Mouse (Mus musculus) neutrophil, adult 5-6 weeks (primary cell): ENCODE data around the gene Pitpnm3. TPM values are rescaled to one million over a fixed set of nuclear protein-coding genes. Genes with fewer than 3 reads are reported as not detected.

Source experiments
- ATAC-seq: fragments of 151-379, 151-347 bp; 2 replicates; pipeline ENCODE4 v1.8.0; 2017; ENCODE audit warnings: mild to moderate bottlenecking, moderate TSS enrichment; ENCODE audit not compliant: insufficient number of reproducible peaks, poor library complexity, low FRiP score, severe bottlenecking; ENCODE audit errors: extremely low read depth
- total RNA-seq: library from RNA; stranded (forward); fragments of 200-1000 nt; gene quantifications from 2 replicates; pipeline ENCODE4 v1.2.3, GENCODE M21; 2017

Pitpnm3 gene
- total RNA-seq, 1 experiment from 2014 or later, result not detected

DNA sequence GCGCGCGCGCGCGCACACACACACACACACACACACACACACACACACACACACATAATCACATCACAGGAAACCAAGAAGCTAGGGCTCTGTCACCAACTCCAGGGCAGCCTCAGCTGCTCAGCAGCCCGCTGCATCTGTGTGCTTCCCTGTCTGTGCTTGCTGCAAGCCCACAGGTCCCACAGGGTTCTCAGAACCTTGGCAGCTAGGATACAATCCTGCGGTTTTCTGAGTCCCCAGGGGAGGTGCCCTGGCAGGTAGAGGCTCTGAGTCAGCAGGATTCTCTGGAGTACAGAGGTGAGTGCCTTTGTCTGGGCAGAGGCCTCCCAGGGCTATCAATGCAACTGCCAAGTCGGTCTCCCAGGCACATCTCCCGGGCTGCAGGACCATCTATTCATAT is 7.3 kb upstream of the Pitpnm3 start:
- no peak for ATAC-seq

DNA sequence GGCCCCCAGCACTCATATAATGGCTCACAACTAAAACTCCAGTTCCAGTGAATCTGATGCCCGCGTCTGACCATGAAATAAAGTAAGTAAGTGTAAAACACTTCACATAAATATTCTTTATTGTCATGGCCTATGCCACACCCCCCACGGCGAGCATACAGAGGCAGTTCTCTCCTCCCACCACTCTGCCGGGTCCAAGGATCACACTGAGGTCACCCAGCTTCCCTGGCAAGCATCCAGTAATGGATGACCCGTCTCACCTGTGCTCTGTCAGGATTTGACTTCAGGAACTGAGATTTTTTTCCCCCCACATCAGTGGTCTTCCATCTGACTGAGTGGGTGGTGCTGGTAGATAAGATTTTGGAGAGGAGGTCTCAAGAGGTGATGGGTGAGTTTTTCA is 4.6 kb upstream of the Pitpnm3 start:
- ATAC-seq, result no peak

DNA sequence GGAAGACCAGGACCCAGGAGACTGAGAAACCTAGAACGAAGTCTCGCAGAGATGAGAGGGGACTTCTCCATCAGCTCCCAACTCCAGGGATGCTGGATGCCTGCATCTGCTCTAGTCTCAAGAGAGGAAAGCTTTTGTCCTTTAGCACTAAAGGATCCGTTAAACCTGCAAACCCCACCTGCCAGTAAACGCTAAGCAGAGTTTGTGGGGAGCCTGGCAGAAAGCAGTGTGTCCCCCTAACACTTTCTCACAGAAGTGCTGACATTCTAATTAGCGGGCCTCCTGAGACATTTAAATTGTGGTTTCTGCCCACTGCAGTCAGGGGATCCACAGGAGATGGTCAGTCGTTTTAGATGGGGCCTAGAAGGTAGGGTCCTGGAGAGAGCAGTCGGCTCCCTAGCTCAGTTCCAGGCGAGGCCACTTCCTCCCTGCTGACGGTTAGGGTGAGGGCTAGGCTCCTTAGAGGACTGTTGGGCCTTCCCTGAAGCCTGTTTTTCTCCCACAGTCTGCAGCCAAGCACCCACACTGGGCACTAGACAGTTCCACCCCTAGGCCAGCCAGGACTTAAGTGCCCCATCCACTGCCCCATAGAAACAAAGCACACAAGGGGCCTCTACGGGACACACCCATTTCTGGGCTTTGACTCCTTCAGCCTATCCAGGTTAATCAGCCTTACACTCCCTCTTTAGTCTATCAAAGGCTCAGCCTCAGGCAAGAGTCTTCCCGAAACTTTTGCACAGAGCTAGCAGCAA is 829 bp upstream of the Pitpnm3 start:
- ATAC-seq, result no peak

DNA sequence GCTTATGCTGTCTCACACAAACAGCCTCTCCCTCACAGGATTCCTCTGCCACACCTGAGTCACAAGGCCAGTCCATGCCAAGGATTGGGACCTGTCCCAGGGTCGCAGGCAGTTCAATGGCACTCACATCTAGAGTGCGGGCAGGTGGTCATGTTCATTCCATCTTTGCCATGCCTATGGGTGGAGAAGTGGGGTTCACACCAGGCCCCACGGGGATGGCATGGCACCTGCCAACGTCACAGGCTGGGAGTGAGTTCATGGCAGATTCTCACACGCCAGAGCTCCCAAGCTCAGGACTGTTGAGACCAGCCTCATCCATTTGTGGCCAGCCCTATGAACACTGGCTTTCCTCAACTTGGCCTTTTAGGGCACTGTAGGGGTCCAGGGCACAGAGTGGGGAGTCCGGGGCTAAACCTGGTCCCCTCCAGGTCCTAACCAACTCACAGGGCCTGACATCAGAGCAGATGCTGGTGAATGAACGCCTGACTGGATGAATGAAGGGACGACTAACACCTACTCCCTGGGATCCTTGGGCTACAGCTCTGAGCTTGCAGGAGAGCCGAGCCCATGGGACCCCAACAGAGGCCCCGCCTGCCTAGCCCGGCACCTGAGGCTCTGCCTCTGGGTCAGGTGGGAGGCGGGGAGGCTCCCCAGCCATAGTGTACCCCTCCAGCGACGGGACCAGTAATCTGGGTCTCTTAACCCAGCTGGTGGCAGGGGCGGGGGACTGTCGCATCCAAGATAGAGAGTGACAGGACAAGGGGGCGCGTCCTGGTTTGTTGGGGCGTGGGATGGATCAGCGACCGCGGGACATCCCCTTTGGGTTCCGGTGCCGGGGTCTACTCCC is 819 bp downstream of the Pitpnm3 start:
- no peak for ATAC-seq

DNA sequence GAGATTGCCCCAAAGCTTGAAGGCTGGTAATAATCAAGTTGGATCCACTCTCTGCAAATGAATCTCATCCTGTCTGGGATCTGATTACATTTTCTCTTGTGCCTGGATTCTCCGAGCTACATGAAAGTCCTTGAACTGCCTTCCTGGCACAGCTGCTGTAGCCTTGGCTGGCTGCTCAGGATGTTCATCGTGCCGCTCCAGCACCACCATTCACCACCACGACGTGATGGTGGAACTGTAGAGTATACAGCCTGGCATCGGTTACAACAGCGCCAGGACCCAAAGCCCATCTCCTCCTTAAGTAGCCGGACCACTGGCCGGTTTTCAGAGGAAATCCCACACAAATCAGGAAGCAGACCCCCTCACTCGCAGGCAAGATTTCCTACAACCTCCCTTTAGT is 2.5 kb downstream of the Pitpnm3 start:
- ATAC-seq, result no peak

DNA sequence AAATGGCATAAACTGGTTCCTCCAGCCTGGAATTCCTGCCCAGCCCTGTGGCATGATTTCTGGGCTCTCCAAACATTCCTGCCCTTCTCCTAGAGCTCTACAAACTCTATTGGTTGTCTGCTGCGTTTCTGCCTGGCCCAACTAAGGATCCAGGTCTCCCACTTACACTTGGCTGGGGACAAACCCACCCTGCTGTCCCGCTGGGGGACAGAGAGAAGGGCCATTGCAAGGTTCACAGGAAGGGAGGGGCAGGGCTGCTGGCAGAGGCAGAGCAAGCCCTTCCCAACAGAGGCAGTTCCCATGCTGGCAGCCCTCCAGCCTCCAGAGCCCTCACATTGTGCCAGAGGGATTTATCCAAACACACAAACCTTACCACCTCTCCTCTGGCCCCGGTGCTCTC is 3.3 kb downstream of the Pitpnm3 start:
- no peak for ATAC-seq

DNA sequence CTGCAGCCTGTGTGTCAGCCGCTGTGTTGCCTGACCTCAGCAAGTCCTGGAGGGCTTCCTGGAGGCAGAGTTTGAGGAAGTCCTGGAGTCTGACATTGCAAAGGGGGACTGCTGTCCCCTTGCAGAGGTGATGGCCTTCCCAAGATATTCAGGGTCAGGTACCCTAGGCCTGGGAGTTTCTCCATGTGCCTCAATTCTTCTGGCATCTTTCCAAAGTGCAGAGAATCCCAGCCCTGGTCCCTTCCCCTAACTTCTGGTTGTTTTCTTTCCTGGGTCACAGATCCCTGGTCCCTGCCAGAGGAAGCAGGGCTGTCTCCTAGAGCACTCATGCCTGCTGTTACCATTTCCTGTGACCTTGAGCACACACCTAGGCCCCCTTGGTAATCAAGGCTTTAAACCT is 3.9 kb downstream of the Pitpnm3 start:
- no peak for ATAC-seq

DNA sequence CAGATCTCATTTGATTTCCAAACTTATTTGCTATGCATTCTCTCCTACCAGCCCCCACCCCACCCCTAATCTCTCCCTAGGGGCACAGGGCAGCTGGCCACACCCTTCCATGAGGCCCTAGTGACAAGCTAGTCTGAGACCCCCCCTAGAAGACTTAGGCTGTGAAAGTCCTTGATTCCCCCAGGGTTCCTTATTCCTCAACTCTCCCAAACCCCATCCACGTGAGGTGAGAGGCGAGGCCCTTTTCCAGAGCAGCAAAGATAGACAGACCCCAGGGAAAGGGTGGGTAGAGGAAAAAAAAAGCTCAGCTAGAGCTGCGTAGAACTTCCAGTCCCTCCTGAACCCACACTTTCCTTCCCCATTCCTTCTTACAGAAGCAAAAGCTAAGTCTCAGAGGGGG is 4.7 kb downstream of the Pitpnm3 start:
- no peak for ATAC-seq

DNA sequence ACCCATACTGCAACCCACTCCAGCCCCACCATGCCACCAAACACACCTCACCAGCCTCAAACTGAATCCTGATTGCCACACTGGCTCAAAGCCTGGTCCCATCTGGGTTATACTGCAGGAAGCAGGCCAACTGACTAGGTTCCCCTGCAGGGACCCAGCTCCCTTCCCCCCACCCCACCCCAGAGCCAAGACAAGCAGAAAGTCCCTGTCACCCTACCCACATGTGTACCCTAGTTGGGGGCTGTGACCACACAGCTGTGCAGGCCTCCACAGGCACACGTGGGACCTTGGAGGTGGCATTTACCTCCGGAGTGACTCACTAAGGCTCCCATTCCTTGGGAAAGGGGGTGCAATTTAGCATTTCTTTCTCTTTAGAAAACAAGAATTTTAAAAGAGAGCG is 5.1 kb downstream of the Pitpnm3 start:
- ATAC-seq, result no peak

DNA sequence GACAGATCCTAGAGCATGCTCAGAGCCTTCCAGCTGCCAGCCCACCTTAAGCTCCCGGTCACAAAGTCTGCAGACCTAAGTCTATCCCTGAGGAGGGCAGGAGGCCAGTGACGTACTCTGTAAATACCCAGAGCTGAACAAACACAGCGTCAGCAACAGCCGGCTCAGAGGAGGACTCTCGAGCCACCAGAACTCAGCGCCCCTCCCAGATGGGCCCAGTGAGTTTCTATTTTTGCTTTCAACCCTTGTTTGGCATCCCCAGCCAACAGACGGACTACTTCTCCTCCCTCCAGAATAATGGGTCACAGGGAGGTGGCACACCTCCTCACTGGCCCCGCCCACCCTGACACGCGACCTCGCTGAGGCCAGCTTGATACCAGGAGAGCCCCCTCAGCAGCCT is 5.6 kb downstream of the Pitpnm3 start:
- no peak for ATAC-seq

DNA sequence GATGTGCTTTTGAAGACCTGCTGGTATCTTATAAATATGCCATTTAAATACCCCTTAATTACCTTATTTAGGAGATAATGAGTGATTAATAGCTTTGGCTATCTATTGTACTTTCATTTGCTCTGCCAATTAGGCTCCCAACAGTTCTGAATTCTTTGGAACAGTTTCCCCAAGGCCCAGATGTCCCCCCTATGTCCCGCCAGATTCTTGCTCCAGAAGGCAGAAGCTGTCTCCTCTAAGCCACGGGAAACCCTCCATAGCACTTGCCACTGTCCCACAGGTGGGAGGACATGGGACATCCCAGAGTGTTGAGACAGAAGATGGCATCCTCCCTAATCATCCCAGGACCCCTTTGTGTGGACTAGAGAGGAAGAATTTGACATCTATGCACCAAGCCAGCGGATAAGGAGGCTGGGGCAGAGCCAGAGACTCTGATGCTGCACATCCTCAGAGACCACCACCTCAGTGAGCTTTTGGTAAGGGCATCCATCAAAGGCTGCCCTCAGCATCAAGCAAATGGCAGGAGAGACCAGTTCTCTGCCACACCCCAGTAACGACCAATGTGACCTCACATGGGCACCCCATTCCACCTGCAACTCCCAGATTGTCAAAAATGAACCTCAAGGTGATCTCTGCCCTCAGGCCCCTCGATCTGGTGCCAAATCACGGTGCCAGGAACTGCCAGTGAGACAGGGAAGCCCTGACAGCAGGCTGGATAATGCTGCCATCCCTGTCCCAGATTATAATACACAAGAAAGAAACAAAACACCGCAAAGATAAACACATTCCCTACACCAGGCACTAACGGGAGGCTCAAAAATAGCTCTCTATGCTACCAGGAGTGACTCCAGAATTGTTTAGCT is 6.3 kb downstream of the Pitpnm3 start:
- ATAC-seq, result no peak

DNA sequence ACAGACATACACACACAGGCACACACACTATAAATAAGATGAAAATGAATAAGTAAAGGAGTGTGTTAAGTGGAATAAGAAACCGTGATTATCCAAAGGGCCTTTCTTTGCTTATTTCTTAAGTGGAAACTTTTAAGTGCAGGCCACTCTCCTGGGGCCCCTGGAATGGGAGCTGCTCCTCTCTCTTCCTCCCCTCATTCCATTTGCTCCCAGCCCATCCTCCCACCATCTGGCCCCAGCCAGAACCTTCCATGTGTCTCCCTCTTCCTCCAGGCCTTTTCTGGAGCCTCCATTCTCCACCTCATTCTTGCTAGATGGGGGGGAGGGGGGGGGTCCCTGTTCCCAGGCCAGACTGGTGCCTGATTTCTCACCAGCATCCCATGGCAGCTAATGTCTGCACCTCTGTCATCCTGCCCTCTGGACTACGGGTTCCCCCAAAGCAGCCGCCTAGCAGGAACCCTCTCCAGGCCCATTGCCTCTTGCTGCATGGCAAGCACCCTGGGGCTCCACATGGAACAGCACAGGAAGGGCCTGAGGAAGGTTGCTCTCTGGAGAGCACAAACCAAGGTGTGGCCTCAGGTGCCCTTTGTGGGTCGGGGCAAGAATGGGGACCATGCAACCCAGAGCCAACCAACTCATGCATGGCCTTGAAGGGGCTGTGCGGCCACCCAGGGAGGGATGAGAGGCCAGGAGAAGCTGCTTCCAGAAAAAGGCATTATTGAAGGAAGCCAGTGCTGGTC is 8.0 kb downstream of the Pitpnm3 start:
- ATAC-seq, result no peak

DNA sequence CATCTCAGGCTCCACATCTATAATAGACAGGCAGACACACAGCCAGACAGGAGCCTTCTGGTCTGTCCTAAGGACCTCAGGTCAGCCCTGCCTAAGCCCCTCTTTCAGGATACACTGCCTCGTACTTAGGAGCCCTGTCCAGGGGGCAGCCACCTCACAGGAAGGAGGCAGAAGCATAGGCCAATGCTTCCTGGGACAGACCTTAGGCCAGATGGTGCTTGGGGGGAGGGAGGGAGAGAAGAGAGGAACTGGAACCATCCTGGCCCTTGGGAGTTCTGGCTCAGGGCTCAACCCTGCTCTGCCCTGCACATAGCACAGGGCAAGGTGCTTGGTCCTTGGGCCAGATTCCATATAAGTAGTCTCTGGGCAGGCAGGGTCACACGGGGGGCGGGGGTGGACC is 9.8 kb downstream of the Pitpnm3 start:
- ATAC-seq, result no peak

DNA sequence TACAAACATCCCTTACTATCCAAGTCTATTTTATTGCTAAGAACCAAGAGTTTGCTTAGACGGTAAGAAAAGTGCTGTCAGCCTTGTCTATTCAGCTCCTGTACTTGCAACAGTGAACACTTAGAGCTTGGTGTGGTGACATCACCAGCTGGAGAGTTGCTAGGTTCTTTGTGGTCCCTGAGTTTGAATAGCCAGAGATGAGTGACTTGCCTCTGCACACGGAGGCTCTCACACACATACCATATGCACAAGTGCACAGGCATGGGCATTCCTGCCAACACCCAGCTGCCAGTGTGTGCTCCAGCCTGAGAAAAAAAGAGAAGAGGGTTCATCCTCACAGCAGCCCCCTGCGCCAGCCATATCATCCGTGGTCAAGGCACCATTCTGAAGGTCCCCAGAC is 12.0 kb downstream of the Pitpnm3 start:
- ATAC-seq, result no peak

DNA sequence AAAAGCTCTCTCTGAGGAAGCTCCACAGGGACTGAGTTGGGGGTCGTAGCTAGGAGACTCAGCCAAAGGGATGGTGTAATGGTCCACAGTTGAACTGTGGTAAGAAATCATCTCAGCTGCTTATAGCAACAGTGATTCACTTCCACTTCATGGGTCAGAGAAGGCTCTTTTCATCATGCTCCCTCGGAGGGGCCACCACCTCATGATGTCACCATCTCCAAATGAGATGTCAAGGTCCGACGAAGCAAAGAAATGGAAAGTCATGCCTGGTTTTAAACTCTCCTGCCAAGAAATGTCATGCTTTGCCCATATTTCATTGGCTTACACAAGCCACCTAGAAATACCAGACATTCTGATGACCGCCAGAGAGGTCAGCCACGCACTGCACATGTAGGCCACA is 15.2 kb downstream of the Pitpnm3 start:
- no peak for ATAC-seq

DNA sequence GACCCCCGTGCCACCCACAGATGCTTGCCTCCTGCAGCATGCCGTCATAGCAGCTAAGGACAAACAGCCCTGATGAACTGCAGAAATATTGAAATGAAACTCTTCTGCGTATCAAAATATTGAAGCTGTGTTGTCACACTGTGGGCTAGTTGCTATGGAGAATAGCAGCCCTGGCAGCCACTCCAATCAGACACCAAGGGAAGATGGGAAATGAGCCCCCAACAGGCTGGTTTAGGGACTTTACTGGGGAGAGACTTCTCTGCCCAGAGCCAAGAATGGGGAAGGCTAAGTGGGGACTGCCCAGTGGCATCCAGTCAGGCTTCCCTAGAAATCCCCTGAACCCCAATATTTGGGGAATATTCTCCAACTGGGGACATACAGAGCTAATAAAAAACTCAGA is 16.9 kb downstream of the Pitpnm3 start:
- no peak for ATAC-seq

DNA sequence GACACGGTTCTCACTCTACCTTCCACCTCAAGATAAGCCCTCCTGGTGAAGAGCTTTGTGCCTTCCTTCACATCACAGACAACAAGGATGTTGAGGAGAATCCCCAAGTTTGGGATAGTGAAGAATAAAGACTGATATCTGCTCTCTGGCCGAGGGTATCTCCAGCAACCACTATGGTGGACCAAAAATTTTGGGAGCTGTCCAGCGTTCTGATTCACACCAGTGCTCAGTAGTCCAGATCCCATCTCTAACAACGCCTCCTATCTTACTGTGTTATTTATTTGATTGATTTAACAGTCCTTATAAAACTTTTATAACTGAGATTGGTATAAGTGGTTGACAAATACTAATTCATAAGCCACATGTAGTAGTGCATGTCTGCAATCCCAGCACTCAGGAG is 22.3 kb downstream of the Pitpnm3 start:
- ATAC-seq, result no peak

DNA sequence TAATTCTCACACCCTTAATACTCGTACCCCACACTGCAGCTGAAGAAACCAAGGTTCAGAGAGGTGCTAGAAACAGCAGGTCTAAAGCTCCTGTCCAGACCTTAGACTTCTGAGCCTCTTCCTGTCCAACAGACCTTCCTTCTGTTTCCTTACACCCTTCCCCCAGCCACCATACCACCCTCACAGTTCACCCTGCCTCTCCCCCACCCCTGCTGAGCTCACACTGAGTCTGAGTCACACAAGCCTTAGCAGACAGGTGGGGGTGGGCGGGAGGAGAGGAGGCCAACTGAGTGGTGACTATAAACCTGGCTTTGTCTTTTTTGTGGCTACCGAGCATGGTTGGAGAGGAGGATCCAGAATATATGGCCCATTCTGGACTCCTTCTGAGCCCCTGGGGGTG is 24.9 kb downstream of the Pitpnm3 start:
- ATAC-seq, result no peak

DNA sequence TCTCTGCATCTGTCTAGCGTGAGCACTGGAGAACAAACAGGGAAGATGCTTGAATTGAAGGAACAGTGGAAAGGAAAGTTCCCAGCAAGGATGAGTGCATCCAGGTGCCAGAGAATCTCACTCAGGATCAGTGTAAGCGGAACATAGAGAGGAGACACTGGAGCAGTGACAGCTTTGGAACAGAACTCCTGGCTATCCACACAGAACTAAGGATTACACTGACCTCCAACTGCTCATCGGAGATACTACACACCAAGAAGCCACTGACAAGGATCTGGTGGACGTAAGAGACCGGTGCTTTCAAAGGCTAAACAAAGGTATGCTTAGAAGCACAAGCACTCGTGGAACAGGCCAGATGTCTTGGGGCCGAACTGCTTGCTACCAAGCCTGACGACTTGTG is 31.4 kb downstream of the Pitpnm3 start:
- no peak for ATAC-seq
